Mouse (Mus musculus) heart, embryonic 14.5 days (tissue): ENCODE measurements at regions not wholly inside any gene's neighbourhood (a gene's known extent, or its start where the extent isn't known, plus 50 kb on each side); places are given as distances from the start of the nearest gene placed in this dataset.

Experiments used
- ATAC-seq: fragments of 200-750 bp; cut with Nextera tagmentation; 2 replicates; pipeline ENCODE4 v1.8.0; 2017; ENCODE audit warnings: low read depth, moderate TSS enrichment; ENCODE audit not compliant: insufficient number of reproducible peaks, insufficient read depth, low FRiP score
- H3K27ac ChIP-seq, 2 experiments: fragments of 200-500 bp in 1 of 2; fragments of 300-500 bp in 1 of 2; sonication (generic) in 1 of 2; replicated peaks in 1 of 2; 2 replicates each; pipeline ENCODE4 v1.5.1; 2012 to 2014; ENCODE audit warnings: low read depth in 2 of 2, low read length in 2 of 2, control low read depth in 1 of 2, mild to moderate bottlenecking in 1 of 2, mixed read lengths in 1 of 2; ENCODE audit not compliant: control insufficient read depth in 1 of 2, insufficient read depth in 1 of 2
- H3K27me3 ChIP-seq: fragments of 300-500 bp; sonication (generic); 2 replicates; pipeline ENCODE4 v1.6.1; 2014; ENCODE audit warnings: mild to moderate bottlenecking, low read length, control low read depth; ENCODE audit not compliant: control insufficient read depth, insufficient read depth
- H3K36me3 ChIP-seq: fragments of 300-500 bp; sonication (generic); 2 replicates; pipeline ENCODE4 v1.6.1; 2014; ENCODE audit warnings: mild to moderate bottlenecking, control low read depth, low read length, mixed read lengths; ENCODE audit not compliant: control insufficient read depth, insufficient read depth
- H3K4me1 ChIP-seq, 2 experiments: fragments of 200-500 bp in 1 of 2; fragments of 300-500 bp in 1 of 2; sonication (generic) in 1 of 2; 2 replicates each; pipeline ENCODE4 v1.6.1; 2012 to 2014; ENCODE audit warnings: low read length in 2 of 2, control low read depth in 1 of 2, mixed read lengths in 1 of 2; ENCODE audit not compliant: control insufficient read depth in 2 of 2, insufficient read depth in 2 of 2
- H3K4me2 ChIP-seq: fragments of 300-500 bp; sonication (generic); 2 replicates; pipeline ENCODE4 v1.6.1; 2014; ENCODE audit warnings: mild to moderate bottlenecking, low read length
- H3K4me3 ChIP-seq, 2 experiments: fragments of 200-500 bp in 1 of 2; fragments of 300-500 bp in 1 of 2; sonication (generic) in 1 of 2; 2 replicates each; pipeline ENCODE4 v1.5.1; 2012 to 2014; ENCODE audit warnings: low read length in 2 of 2, mild to moderate bottlenecking in 2 of 2, control low read depth in 1 of 2, low read depth in 1 of 2, moderate library complexity in 1 of 2; ENCODE audit not compliant: control insufficient read depth in 1 of 2, insufficient read depth in 1 of 2
- H3K9ac ChIP-seq: fragments of 300-500 bp; sonication (generic); 2 replicates; pipeline ENCODE4 v1.6.1; 2014; ENCODE audit warnings: mild to moderate bottlenecking, low read length
- H3K9me3 ChIP-seq: fragments of 300-500 bp; sonication (generic); 2 replicates; pipeline ENCODE4 v1.6.1; 2016; ENCODE audit warnings: low read length, control low read depth; ENCODE audit not compliant: control insufficient read depth
- WGBS: fragments of 180-500 bp; shearing (Covaris S2); extraction: QIAGEN DNeasy Blood & Tissue Kit; methylation state at CpG from one replicate; pipeline ENCODE4 v1.1.7; 2014; 5-methylcytosine and 5-hydroxymethylcytosine counted together

GRCm38 (mm10) chr15:68375166-68375565 is 1874.5 kb upstream of the Lrrc6 start:
- Histone ChIP-seq H3K4me3 (no peak overlapping the region), H3K4me2 (no peak overlapping the region), H3K36me3 (no peaks in the 10 kb centered on the region), H3K27me3 (no peaks in the 10 kb centered on the region), H3K4me1 (no peaks in the 10 kb centered on the region), H3K9ac (no peak overlapping the region), H3K27ac (no peak overlapping the region), H3K9me3 (no peaks in the 10 kb centered on the region)
- 45% methylated on average over 1 of the region's 1 CpGs for WGBS
- no peak for ATAC-seq

- no peak overlapping the region for H3K4me2 ChIP-seq
- no peak overlapping the region for H3K9ac ChIP-seq
- H3K27ac ChIP-seq: no peak overlapping the region
- no peaks in the 10 kb centered on the region for H3K27me3 ChIP-seq
- WGBS: 79% methylated on average over 3 of the region's 3 CpGs
- no peaks in the 10 kb centered on the region for H3K9me3 ChIP-seq
- H3K36me3 ChIP-seq: no peaks in the 10 kb centered on the region
- H3K4me3 ChIP-seq: no peak overlapping the region
- no peak for ATAC-seq
- H3K4me1 ChIP-seq: no peaks in the 10 kb centered on the region
Observed at GRCm38 (mm10) chr15:68366816-68367215, 1866.1 kb upstream of the Lrrc6 start.

DNA sequence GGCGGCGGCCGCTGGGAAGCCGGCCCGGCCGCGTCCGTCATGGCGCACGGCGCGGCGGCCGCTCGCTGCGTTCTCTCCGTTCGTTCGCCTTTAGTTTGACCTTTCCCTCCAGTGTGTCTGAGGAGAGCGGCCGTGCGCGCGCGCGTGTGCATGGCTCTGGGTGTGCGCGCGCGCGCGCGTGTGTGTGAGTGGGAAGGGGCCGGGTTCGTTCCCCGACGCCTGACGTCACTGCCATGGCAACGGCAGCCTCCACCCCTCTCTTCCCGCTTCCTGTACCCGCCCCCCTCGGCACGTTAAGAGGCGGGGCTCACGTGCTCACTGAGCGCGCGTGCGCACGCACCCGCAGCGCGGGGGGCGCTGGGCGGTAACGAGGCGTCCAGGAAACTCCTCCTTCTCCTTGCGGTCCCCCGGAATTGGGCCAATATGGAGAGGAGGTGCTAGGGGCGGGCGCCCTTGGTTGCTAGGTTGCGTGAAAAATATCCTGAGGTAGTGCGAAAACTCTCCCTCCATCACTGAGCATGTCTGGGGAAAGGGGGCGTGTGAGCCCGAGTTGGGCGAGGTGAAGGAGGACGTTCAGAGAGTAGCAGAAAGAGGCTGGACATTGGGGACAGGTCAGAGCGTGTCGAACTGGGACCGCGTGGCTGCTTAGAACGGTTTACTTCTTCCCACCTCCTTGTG is 1862.5 kb upstream of the Lrrc6 start:
- ATAC-seq: peak; percentile 95

GRCm38 (mm10) chr15:68362081-68363057 is 1861.7 kb upstream of the Lrrc6 start:
- Histone ChIP-seq H3K27me3 (no peaks in the 10 kb centered on the region), H3K9ac (peak overlapping the region; percentile 98), H3K36me3 (no peaks in the 10 kb centered on the region), H3K4me3 (peak overlapping the region; percentile 95 to 97), H3K4me1 (peaks cover 4 to 14% of the 10 kb centered on the region in 2 experiments; a peak in 3 of 4 replicates), H3K27ac (peak overlapping the region; percentile 94 to 99), H3K4me2 (peak overlapping the region; percentile 86), H3K9me3 (no peaks in the 10 kb centered on the region)
- ATAC-seq: peak; percentile 45
- under 1% methylated on average over 88 of the region's 121 CpGs for WGBS

More for the DNA sequence above, 1862.5 kb upstream of the Lrrc6 start:
- Histone ChIP-seq H3K4me1 (peaks cover 4 to 14% of the 10 kb centered on the region in 2 experiments; a peak in 3 of 4 replicates), H3K36me3 (no peaks in the 10 kb centered on the region), H3K9ac (peak overlapping the region; percentile 98), H3K9me3 (no peaks in the 10 kb centered on the region), H3K27ac (peak overlapping the region; percentile 92 to 99), H3K4me2 (peak overlapping the region; percentile 86), H3K4me3 (peak overlapping the region; percentile 95 to 97), H3K27me3 (no peaks in the 10 kb centered on the region)
- whole genome bisulfite sequencing: under 1% methylated on average over 69 of the region's 72 CpGs

- Histone ChIP-seq H3K27me3 (no peaks in the 10 kb centered on the region), H3K4me3 (peak overlapping the region; percentile 95 to 97), H3K9ac (peak overlapping the region; percentile 98), H3K4me1 (peaks cover 4 to 14% of the 10 kb centered on the region in 2 experiments), H3K27ac (peak overlapping the region; percentile 94 to 99), H3K9me3 (no peaks in the 10 kb centered on the region), H3K36me3 (no peaks in the 10 kb centered on the region), H3K4me2 (peak overlapping the region; percentile 86)
- WGBS: 19% methylated on average over 6 of the region's 6 CpGs
- ATAC-seq: no peak
Observed at GRCm38 (mm10) chr15:68360956-68361908, 1860.5 kb upstream of the Lrrc6 start.

DNA sequence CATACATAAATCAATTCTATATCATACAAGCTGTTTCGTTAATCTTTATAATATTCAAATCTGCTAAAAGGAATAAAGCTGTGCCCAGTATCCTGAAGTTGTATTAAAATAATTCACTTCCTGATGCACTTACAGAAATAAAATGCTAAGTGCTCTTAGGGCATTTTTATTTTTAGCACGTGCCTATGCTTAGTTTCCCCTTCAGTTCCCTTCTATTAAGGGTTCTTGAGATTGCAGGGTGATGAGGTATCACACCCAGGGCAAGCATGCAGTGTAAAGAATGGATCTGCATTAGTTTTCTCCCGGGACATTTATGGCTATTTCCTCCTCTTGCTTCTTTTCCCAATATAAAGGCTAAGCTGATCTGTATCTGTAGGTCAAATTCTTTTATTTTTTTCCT is 1858.8 kb upstream of the Lrrc6 start:
- Histone ChIP-seq H3K36me3 (no peaks in the 10 kb centered on the region), H3K9me3 (no peaks in the 10 kb centered on the region), H3K27me3 (no peaks in the 10 kb centered on the region), H3K4me3 (no peak overlapping the region), H3K4me2 (peak overlapping the region; percentile 86), H3K4me1 (peaks cover 4 to 17% of the 10 kb centered on the region in 2 experiments), H3K9ac (no peak overlapping the region; the same call in 1 of the 2 replicates), H3K27ac (peak overlapping the region; percentile 66 to 99; a peak in 3 of 4 replicates)
- WGBS: 39% methylated on average over 3 of the region's 3 CpGs
- no peak for ATAC-seq

- peaks cover 2 to 18% of the 10 kb centered on the region in 2 experiments for H3K4me1 ChIP-seq
- H3K27ac ChIP-seq: no peak overlapping the region
- no peak for ATAC-seq
- no peak overlapping the region for H3K9ac ChIP-seq
- H3K36me3 ChIP-seq: no peaks in the 10 kb centered on the region
- no peak overlapping the region for H3K4me3 ChIP-seq
- no peak overlapping the region for H3K4me2 ChIP-seq
- no peaks in the 10 kb centered on the region for H3K9me3 ChIP-seq
- WGBS: 71% methylated on average over 1 of the region's 1 CpGs
- H3K27me3 ChIP-seq: no peaks in the 10 kb centered on the region
Observed at GRCm38 (mm10) chr15:68355957-68356356, 1855.2 kb upstream of the Lrrc6 start.
